Mouse (Mus musculus) CD4-positive, CD25-positive, alpha-beta regulatory T cell, adult 4 months (primary cell): Measurements from ENCODE around the gene Wwox. TPM values are rescaled to one million over a fixed set of nuclear protein-coding genes. Genes with fewer than 3 reads are reported as not detected.

Source experiments
- ATAC-seq: one replicate; pipeline ENCODE4 v1.8.0; 2017
- polyA plus RNA-seq, 2 experiments: library from polyadenylated mRNA; unstranded; fragments of 100-300 nt; shearing (Covaris generic); gene quantifications; one replicate each; pipeline ENCODE4 v1.2.1; 2017

The Wwox gene
- polyA plus RNA-seq, 2 experiments from 2014 or later = 13.6 to 20.6 TPM

DNA sequence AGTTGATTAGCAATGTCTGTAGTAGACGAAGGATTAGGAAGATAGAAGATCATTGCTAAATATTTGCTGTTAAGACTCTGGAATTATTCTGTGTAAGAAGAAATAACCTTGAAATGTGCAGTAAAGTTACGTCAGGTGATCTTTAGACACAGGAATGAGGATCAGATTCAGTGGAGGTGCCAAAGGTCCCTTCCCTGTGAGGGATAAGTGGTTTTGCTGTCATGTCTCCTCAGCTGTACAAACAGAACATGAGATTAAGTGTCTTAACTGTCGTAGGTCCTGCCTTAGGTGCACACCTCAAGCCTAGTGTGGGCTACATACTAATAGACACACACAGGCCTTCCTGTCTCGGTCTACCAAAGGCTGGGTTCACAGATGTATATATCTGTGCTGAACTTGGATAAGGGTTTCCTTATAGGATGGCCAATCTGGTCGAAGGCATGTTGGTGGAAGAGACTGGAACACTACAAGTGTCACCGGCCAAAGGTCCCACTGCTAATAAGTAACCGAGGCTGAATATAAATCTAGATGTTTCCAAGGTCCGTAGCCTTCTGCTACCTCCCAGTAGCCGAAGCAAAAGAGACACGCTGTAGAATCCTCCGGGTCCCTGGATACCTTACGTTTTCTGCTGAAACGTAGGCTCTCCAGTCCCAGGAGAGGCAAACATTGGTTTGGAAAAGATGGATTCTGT, 746.8 kb downstream of the Wwox start:
- no peak for ATAC-seq

GRCm38 (mm10) chr8:115186882-115187281, 747.4 kb downstream of the Wwox start:
- no peak for ATAC-seq

DNA sequence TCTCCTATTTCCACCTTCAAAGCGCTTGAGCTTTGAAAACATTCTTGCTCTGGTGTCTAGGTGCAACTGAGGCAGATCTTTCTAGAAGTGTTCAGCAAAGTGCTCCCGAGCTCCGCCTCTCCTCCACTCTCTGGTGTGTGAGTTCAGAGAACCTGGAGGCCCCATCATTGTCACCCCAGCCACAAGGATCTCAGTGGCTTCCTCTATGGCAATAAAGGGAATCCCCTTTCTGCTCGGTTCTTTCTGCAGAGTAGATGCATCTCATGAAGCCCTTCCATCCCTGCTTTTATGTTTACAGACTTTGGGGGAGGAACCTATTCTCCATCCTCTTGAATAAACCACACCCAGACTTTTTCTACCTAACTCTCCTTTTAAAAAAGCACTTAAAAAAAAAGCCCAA, 749.0 kb downstream of the Wwox start:
- peak; percentile 57 for ATAC-seq

DNA sequence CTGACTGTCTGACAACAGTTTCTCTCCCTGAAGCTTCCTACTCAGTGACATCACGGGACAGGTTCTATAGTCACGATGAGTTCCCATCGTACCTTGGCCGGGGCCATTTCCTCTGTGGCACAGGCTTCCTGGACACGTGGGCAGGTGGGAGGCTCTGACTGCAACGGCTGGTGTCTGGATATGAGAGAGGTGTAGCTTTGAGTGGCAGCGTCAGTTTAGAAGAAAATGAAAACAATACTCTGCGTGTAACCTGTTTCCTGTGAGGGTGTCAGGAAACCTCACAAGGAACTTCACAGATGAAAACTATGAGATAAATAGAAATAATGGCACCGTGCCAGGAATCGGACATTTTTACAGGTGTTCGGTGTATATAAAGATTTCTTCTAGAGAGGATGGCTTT, 750.4 kb downstream of the Wwox start:
- ATAC-seq = peak; percentile 86

GRCm38 (mm10) chr8:115193767-115194166, 754.3 kb downstream of the Wwox start:
- no peak for ATAC-seq

- no peak for ATAC-seq
Observed at GRCm38 (mm10) chr8:115195334-115195733, 755.9 kb downstream of the Wwox start.

DNA sequence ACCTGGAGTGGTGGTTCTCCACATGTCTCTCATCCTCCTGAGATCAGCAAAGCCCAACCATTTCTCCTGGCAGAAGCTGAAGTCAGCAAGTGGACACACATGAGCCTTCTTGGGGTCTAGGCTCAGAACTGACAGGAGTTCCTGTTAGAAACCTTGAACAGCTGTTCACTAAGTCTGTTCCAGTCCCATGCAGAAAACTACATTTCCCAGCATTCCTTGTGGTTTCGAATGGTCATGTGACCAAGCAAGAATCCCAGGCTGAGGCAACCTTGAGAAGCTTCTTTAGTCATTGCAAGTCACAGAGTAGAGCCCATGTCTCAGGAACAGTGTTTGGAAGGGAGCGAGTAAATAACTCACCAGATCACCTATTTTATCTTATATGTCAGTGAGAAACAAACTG, 757.4 kb downstream of the Wwox start:
- peak; percentile 32 for ATAC-seq

- ATAC-seq = no peak
Observed at GRCm38 (mm10) chr8:115199204-115199603, 759.7 kb downstream of the Wwox start.

GRCm38 (mm10) chr8:115199616-115200150, 760.2 kb downstream of the Wwox start:
- ATAC-seq = no peak

GRCm38 (mm10) chr8:115201726-115202125, 762.3 kb downstream of the Wwox start:
- no peak for ATAC-seq

- no peak for ATAC-seq
Observed at GRCm38 (mm10) chr8:115207480-115207879, 768.0 kb downstream of the Wwox start.

- no peak for ATAC-seq
Observed at GRCm38 (mm10) chr8:115208415-115209192, 769.1 kb downstream of the Wwox start.

GRCm38 (mm10) chr8:115210014-115210413, 770.6 kb downstream of the Wwox start:
- no peak for ATAC-seq

DNA sequence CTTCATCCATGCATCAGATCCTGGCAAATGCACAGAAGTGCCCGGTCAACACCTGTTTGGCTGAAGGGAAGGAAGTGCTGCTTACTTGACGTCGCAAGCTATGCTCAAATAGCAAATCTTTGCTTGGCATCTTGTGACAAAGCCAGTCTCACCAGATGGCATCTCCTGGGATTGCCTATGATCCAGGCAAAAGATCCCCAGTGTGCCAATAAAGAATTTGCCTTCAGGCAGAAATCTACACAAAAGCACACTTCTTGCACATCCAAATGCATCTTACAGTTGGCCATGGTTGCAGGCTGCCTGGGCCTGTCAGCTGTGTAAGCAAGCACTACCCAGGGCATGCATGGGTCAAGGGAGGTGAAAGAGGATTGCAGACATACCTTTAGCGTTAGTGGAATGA, 773.7 kb downstream of the Wwox start:
- ATAC-seq = no peak

GRCm38 (mm10) chr8:115214870-115215269, 775.4 kb downstream of the Wwox start:
- ATAC-seq = no peak

GRCm38 (mm10) chr8:115216801-115217200, 777.3 kb downstream of the Wwox start:
- no peak for ATAC-seq

- ATAC-seq = no peak
Observed at GRCm38 (mm10) chr8:115222545-115222944, 783.1 kb downstream of the Wwox start.

GRCm38 (mm10) chr8:115226781-115227583, 787.5 kb downstream of the Wwox start:
- ATAC-seq = peak; percentile 72

- ATAC-seq = no peak
Observed at GRCm38 (mm10) chr8:115228903-115229302, 789.4 kb downstream of the Wwox start.

GRCm38 (mm10) chr8:115234068-115234467, 794.6 kb downstream of the Wwox start:
- ATAC-seq = peak; percentile 93

GRCm38 (mm10) chr8:115237596-115237995, 798.1 kb downstream of the Wwox start:
- no peak for ATAC-seq

DNA sequence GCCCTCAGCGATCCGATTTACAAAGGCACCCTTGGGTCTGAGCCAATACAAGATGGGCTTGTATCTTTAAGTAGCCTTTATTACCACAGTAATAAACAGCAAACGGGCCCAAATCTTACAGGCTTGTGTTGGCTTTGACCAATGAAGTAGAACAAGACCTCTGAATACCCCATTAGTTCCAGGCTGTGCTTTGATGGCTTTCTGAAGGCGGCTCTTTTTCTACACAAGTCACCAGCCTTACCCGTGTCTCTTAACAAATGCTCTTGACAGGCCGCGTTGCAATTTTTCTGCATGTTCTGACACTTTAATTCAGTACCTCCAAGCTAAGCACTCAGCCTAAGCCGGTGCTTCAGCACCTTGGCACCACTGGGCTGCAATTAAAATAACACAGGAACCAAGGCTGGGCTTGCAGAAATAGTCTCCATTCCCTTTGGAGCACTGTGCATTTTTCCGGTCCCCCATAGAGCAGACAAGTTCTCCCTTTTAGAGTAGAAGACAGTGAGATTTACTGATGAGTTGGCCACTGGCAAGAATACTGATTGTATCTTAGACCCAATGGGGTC, 804.1 kb downstream of the Wwox start:
- no peak for ATAC-seq
